In the genomic region with DNA sequence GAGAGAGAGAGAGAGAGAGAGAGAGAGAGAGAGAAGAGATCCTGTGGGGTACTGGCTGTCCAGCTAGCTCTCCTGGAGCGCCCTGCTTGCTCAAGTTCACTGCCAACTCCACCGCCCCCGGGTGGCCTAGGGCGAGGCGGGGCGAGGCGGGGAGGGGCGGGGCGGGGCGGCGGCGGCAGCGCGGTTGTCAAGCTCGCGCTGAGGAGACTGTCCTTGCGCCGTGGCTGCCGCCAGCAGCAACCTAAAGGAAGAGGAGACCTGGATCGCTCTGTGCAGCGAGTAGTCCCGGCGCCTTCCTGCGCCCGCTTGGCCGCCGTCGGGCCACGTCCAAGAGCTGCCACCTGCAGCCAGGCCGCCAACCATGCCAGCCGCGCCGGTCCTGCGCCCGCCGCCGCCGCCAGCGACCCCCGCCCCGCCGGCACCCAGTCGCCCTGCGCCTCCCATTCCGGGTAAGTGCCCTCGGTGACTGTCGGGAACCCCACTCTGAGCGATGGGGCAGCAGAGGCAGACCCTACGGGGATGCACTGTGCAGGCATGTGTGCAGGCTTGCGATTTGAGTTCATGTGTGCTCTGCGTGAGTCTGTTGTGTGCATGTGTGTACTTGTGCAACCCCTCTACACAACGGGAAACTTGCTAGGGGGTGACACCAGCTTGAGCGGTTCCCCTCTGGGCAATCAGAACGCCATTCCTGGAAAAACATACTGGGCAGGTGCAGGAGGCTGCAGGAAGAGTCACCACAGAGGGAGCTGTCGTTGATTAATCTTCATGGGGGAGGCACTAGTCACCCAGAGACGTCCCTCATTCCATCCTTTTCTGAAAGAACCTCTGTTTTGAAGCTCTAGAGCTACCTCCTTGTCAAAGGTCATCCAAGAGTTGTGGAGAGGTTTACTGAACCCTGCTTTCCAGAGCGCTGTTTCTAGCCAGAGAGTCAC, we compare ENCODE assay signal across 8 mouse cellular contexts. TPM values are rescaled to one million over a fixed set of nuclear protein-coding genes. Genes with fewer than 3 reads are reported as not detected.
A peak's percentile ranks its signal among the peaks of the same experiment; 100 is the strongest.
DNase-seq lines count a peak whose midpoint lies in the region; ATAC-seq and TF ChIP-seq lines count a peak whose summit lies in the region.

Gene Dclk3 (plus strand): TSS at position 178 of the 932 bp plus-strand sequence.

- no peaks in the 10 kb centered on the region for H3K9me3 ChIP-seq in heart, embryonic 13.5 days
- no peaks in the 10 kb centered on the region for H3K9me3 ChIP-seq in kidney, embryonic 16.5 days (ENCODE audit: low read length)

- H3K27ac ChIP-seq in brown adipose tissue, adult 24 weeks (replicated peaks; ENCODE audit: low read depth, low read length): no peak within 1 kb of the TSS
- no peak within 1 kb of the TSS for H3K27ac ChIP-seq in heart, embryonic 13.5 days (replicated peaks)
- no peak within 1 kb of the TSS for H3K27ac ChIP-seq in kidney, embryonic 16.5 days (ENCODE audit: low read length)
- H3K27ac ChIP-seq in olfactory bulb, adult 2 months (ENCODE audit: insufficient read depth, low read depth, low read length): no peak within 1 kb of the TSS

- H3K4me3 ChIP-seq in brown adipose tissue, adult 24 weeks (ENCODE audit: insufficient read depth, low read depth, low read length): peak within 1 kb of the TSS; percentile 46
- peak within 1 kb of the TSS; percentile 68 for H3K4me3 ChIP-seq in heart, embryonic 13.5 days
- H3K4me3 ChIP-seq in kidney, embryonic 16.5 days (ENCODE audit: low read length): peak within 1 kb of the TSS; percentile 58
- peak within 1 kb of the TSS; percentile 51 for H3K4me3 ChIP-seq in olfactory bulb, adult 2 months (ENCODE audit: insufficient read depth, low read depth, low read length)

- no peak; the same call in 1 of the 2 replicates for ATAC-seq in heart, embryonic 13.5 days (ENCODE audit: extremely low read depth, insufficient number of reproducible peaks, low FRiP score, low TSS enrichment)
- ATAC-seq in kidney, embryonic 16.5 days (ENCODE audit: low FRiP score, low TSS enrichment): peak; percentile 85

- peak within 1 kb of the TSS; percentile 78 for H3K9ac ChIP-seq in heart, embryonic 13.5 days
- peak within 1 kb of the TSS; percentile 60 for H3K9ac ChIP-seq in kidney, embryonic 16.5 days (replicated peaks; ENCODE audit: low read length)

- WGBS in heart, embryonic 13.5 days: 3% methylated on average over 57 of the region's 57 CpGs
- WGBS in kidney, embryonic 16.5 days: 3% methylated on average over 50 of the region's 57 CpGs
- 4% methylated on average over 56 of the region's 57 CpGs for WGBS in olfactory bulb, adult 2 months

- H3K27me3 ChIP-seq in heart, embryonic 13.5 days (replicated peaks): peaks cover 37% of the 10 kb centered on the region
- peaks cover 18% of the 10 kb centered on the region for H3K27me3 ChIP-seq in kidney, embryonic 16.5 days (ENCODE audit: insufficient read depth, low read length)

- no peak for TF ChIP-seq CTCF in olfactory bulb, adult 2 months (IDR thresholded peaks at IDR 0.05; ENCODE audit: insufficient read depth, low read depth, low read length)

- TF ChIP-seq POLR2A in olfactory bulb, adult 2 months (IDR thresholded peaks at IDR 0.05; ENCODE audit: insufficient read depth, low read depth, low read length): no peak

- no peaks in the 10 kb centered on the region for H3K36me3 ChIP-seq in heart, embryonic 13.5 days
- H3K36me3 ChIP-seq in kidney, embryonic 16.5 days (ENCODE audit: insufficient read depth, low read length): no peaks in the 10 kb centered on the region

- peak within 1 kb of the TSS; percentile 86 for H3K4me2 ChIP-seq in heart, embryonic 13.5 days
- peak within 1 kb of the TSS; percentile 84 for H3K4me2 ChIP-seq in kidney, embryonic 16.5 days (replicated peaks; ENCODE audit: low read depth, low read length)

- no peaks in the 10 kb centered on the region for H3K4me1 ChIP-seq in brown adipose tissue, adult 24 weeks (ENCODE audit: control insufficient read depth, insufficient read depth, insufficient read length, low read length)
- H3K4me1 ChIP-seq in heart, embryonic 13.5 days: peaks cover 14% of the 10 kb centered on the region
- H3K4me1 ChIP-seq in kidney, embryonic 16.5 days (ENCODE audit: insufficient read depth, low read length): peaks cover 8% of the 10 kb centered on the region
- peaks cover 10% of the 10 kb centered on the region for H3K4me1 ChIP-seq in olfactory bulb, adult 2 months (ENCODE audit: control insufficient read depth, insufficient read depth, low read length)

- peak; percentile 39 to 40 for DNase-seq in heart, adult 18-20 months
- no peak for DNase-seq in heart, adult 9 months (ENCODE audit: low spot score in 2 of 2)
- peak; percentile 7 to 27 for DNase-seq in lung, adult 18-20 months
- DNase-seq in spleen, postnatal 14 days (ENCODE audit: low spot score in 2 of 2): no peak

RNA-seq across cellular contexts. Expression of gene Dclk3, which starts in this region (rescaled TPM):
- total RNA-seq in heart, adult 18-20 months (2021): under 1 TPM; 0.07 to 0.36 TPM
- 0.50 TPM in 1 of 2 replicates, not detected in the other for polyA plus RNA-seq in brown adipose tissue, adult 24 weeks (2012; ENCODE audit: insufficient read depth, insufficient read length, missing spikeins)
- 1.7 and 1.9 TPM in 2 replicates for polyA plus RNA-seq in heart, embryonic 13.5 days (2015; fragmentation: Nextera tagmentation; extraction: Ambion mirVana)
- 5.4 and 6.0 TPM in 2 replicates for polyA plus RNA-seq in kidney, embryonic 16.5 days (2015; fragmentation: Nextera tagmentation; extraction: Ambion mirVana)
- polyA plus RNA-seq in olfactory bulb, adult 2 months (2012; ENCODE audit: insufficient read depth, insufficient read length, low replicate concordance, missing spikeins): not detected in 2 replicates

Comparison
In these comparisons a context has a peak if more than half of its experiments do, and no peak if none do; other contexts are left out.
1. Peak in DNase-seq in heart, adult 18-20 months; RNA of the gene not detected or under 1 TPM.
2. DNase-seq: peak in lung, adult 18-20 months (2 of 2); none in heart, adult 9 months (0 of 2) and spleen, postnatal 14 days (0 of 2).
3. Peak in every context shown above with its lines, with median percentiles within 50 percentile points of each other: H3K4me3 ChIP-seq.